Mouse (Mus musculus): ENCODE measurements around the gene Prkcd. TPM values are rescaled to one million over a fixed set of nuclear protein-coding genes. Genes with fewer than 3 reads are reported as not detected.

Gene Prkcd
- total RNA-seq, 2 experiments from 2014 or later, result 7.8 to 9.1 TPM

GRCm38 (mm10) chr14:30553185-30553584 is 72.8 kb downstream of the Prkcd start:
- DNase-seq, result no peak
- intact Hi-C loops (cut with DNase I; ENCODE audit: low total_unique reads), result no loop called here

- DNase-seq, result no peak
- intact Hi-C loops (cut with DNase I; ENCODE audit: low total_unique reads), result no loop called here
These were observed 74.0 kb downstream of the Prkcd start for GRCm38 (mm10) chr14:30551981-30552380.

- no peak for DNase-seq
- intact Hi-C loops (cut with DNase I; ENCODE audit: low total_unique reads), result no loop called here
These were observed 74.5 kb downstream of the Prkcd start for GRCm38 (mm10) chr14:30551509-30551908.

- intact Hi-C loops (cut with DNase I; ENCODE audit: low total_unique reads), result no loop called here
- no peak for DNase-seq
These were observed 75.6 kb downstream of the Prkcd start for GRCm38 (mm10) chr14:30550232-30551070.

GRCm38 (mm10) chr14:30549777-30550149 is 76.2 kb downstream of the Prkcd start:
- intact Hi-C loops (cut with DNase I; ENCODE audit: low total_unique reads), result no loop called here

GRCm38 (mm10) chr14:30548965-30549776 is 76.8 kb downstream of the Prkcd start:
- peak; percentile 97 for DNase-seq
- intact Hi-C loops (cut with DNase I; ENCODE audit: low total_unique reads), result no loop called here

More at GRCm38 (mm10) chr14:30549777-30550149, 76.2 kb downstream of the Prkcd start:
- DNase-seq, result peak; percentile 28

GRCm38 (mm10) chr14:30548131-30548720 is 77.8 kb downstream of the Prkcd start, which contains the start of gene Tkt:
Gene Tkt, plus strand, starts transcription at chr14:30548359.
- DNase-seq, result peak; percentile 49

More at GRCm38 (mm10) chr14:30548131-30548720, 77.8 kb downstream of the Prkcd start, which contains the start of gene Tkt:
- intact Hi-C loops (cut with DNase I; ENCODE audit: low total_unique reads), result no loop called here

Small RNA genes lying within 50 kb of the gene (microRNA-seq; reads per million reads assigned to microRNA genes)
- gene Mir3076, result 0.64 to 1.0 reads per million in 2 experiments

Other genes starting within 250 kb of the Prkcd start
- gene Dcp1a, start 146.7 kb downstream of the Prkcd start, total RNA-seq (2021), result 1 to 10 TPM; 8.3 to 8.4 TPM
- gene Cacna1d, start 134.8 kb downstream of the Prkcd start, total RNA-seq (2021), result under 1 TPM; 0.66 to 0.73 TPM
- 10 to 100 TPM; 13.7 to 19.7 TPM for gene Tkt, start 77.9 kb downstream of the Prkcd start, total RNA-seq (2021)
- 1 to 10 TPM; 5.5 to 6.7 TPM for gene Rft1, start 28.1 kb upstream of the Prkcd start, total RNA-seq (2021)
- gene Sfmbt1, start 88.6 kb upstream of the Prkcd start, total RNA-seq (2021), result 1 to 10 TPM; 7.4 to 7.9 TPM
- gene Tmem110, start 199.4 kb upstream of the Prkcd start, total RNA-seq (2021), result 1 to 10 TPM; 7.5 to 8.5 TPM